Mouse (Mus musculus) layer of hippocampus, postnatal 36 days (tissue): Measurements from ENCODE around the gene Slc6a5. TPM values are rescaled to one million over a fixed set of nuclear protein-coding genes. Genes with fewer than 3 reads are reported as not detected.

Experiments used
- DNase-seq, 2 experiments: peaks; one replicate each; pipeline ENCODE4 v3.0.0; 2022
- total RNA-seq, 2 experiments: library from RNA; stranded (reverse); gene quantifications; 2 replicates each; pipeline ENCODE4 v1.2.3; 2021

The Slc6a5 gene
- total RNA-seq, 2 experiments from 2014 or later = 0.05 TPM; not detected in 1

DNA sequence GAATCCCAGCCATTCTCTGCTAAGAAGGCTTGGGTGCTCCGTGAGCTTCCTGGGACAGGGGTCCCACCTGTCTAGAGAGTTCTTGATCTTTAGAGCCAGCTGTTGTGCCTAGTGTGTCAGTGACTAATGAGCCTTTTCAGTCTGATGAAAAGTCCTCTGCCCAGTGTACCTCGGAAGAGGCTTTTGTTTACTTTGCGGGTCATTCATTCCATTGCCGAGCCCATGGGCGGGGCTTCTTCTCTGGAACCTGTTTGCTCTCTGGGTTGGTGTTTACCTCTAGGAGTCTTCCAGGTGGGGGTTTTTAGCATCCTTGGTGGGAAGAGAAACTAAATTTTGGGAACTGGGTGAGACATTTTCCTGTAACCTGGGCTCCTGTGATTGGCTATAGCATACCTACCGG, 74.8 kb downstream of the Slc6a5 start:
- DNase-seq = no peak

GRCm38 (mm10) chr7:49985947-49986346, 76.0 kb downstream of the Slc6a5 start:
- DNase-seq = no peak

DNA sequence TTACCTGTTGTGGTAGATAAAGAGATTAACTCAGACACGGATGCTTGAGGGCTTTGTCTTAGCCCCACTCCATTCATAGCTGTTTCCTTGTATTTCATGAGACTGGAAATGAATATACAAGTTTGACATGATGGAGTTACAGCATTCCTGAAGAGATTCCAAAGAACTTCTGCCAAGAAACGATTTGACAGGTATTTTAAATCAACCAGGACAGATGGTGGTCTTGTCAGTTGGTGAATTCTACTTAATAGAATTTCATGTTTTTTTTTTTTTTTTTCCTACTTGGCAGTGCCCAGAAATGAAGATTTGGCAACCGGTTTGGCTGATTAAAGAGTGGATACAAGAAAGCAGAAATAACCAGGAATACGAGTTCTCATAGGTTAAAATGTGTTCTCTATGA, 89.4 kb downstream of the Slc6a5 start:
- DNase-seq = no peak

DNA sequence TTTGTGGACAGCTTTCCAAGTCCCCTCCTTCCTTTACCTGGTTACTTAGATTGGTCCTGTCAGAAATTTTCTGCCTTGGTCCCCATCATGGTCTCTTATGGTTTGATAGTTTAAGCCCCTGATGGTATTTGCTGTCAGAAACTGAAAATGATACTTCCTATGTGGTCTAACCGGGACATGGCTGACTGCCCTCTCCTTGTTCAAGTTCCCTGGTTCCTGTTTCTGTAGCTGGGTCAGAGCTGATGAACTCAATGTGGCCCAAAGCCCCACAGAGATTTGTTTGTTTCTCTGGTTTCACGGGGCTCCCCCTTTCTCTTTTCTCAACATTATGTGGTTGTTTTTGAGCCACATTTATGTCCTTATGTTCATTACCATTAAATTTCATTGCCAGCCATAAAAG, 95.3 kb downstream of the Slc6a5 start:
- no peak for DNase-seq

Other genes starting within 250 kb of the Slc6a5 start
- gene Htatip2, start 151.0 kb upstream of the Slc6a5 start, total RNA-seq = 10 to 100 TPM; 10.0 to 12.7 TPM
- gene Prmt3, start 131.8 kb upstream of the Slc6a5 start, total RNA-seq = 10 to 100 TPM; 37.2 to 37.5 TPM
- gene Nell1, start 64.7 kb downstream of the Slc6a5 start, total RNA-seq = 10 to 100 TPM; 47.2 to 54.5 TPM